Mouse (Mus musculus) heart, adult 18-20 months (tissue): ENCODE results near the gene Abr. TPM values are rescaled to one million over a fixed set of nuclear protein-coding genes. Genes with fewer than 3 reads are reported as not detected.

Experiments
- DNase-seq, 2 experiments: peaks; one replicate each; pipeline ENCODE4 v3.0.0; 2021 to 2022; ENCODE audit warnings: mixed read lengths in 1 of 2
- total RNA-seq, 2 experiments: library from RNA; stranded (reverse); gene quantifications; 2 replicates each; pipeline ENCODE4 v1.2.3; 2021

Abr gene
- total RNA-seq, 2 experiments from 2014 or later: 24.8 to 29.7 TPM

GRCm38 (mm10) chr11:76569436-76569835, 52.7 kb downstream of the Abr start:
- no peak for DNase-seq

- DNase-seq: no peak
These were observed 56.0 kb downstream of the Abr start for GRCm38 (mm10) chr11:76566081-76566480.

- no peak for DNase-seq
These were observed 59.5 kb downstream of the Abr start for GRCm38 (mm10) chr11:76562584-76562983.

GRCm38 (mm10) chr11:76562165-76562564, 59.9 kb downstream of the Abr start:
- DNase-seq: no peak

- no peak for DNase-seq
These were observed 64.3 kb downstream of the Abr start for GRCm38 (mm10) chr11:76557837-76558236.

- no peak for DNase-seq
These were observed 73.9 kb downstream of the Abr start for GRCm38 (mm10) chr11:76548153-76548721.

- no peak for DNase-seq
These were observed 74.7 kb downstream of the Abr start for GRCm38 (mm10) chr11:76547420-76547819.

GRCm38 (mm10) chr11:76546431-76546830, 75.7 kb downstream of the Abr start:
- DNase-seq: no peak

- DNase-seq: no peak
These were observed 78.8 kb downstream of the Abr start for GRCm38 (mm10) chr11:76543300-76543699.

GRCm38 (mm10) chr11:76540973-76541372, 81.1 kb downstream of the Abr start:
- peak; percentile 40 to 87 for DNase-seq

GRCm38 (mm10) chr11:76537401-76537800, 84.7 kb downstream of the Abr start:
- DNase-seq: no peak

- DNase-seq: no peak
These were observed 85.3 kb downstream of the Abr start for GRCm38 (mm10) chr11:76536576-76537354.

GRCm38 (mm10) chr11:76532001-76532400, 90.1 kb downstream of the Abr start:
- DNase-seq: no peak

- DNase-seq: no peak
These were observed 91.0 kb downstream of the Abr start for GRCm38 (mm10) chr11:76530966-76531678.

GRCm38 (mm10) chr11:76530168-76530935, 91.8 kb downstream of the Abr start:
- DNase-seq: no peak

GRCm38 (mm10) chr11:76529352-76530141, 92.6 kb downstream of the Abr start:
- DNase-seq: peak; percentile 61 to 63

GRCm38 (mm10) chr11:76525646-76526351, 96.3 kb downstream of the Abr start:
- DNase-seq: no peak

GRCm38 (mm10) chr11:76524947-76525346, 97.2 kb downstream of the Abr start:
- DNase-seq: peak; percentile 61 to 83

- no peak for DNase-seq
These were observed 98.8 kb downstream of the Abr start for GRCm38 (mm10) chr11:76523356-76523755.

GRCm38 (mm10) chr11:76520889-76521288, 101.2 kb downstream of the Abr start:
- no peak for DNase-seq

GRCm38 (mm10) chr11:76518613-76519012, 103.5 kb downstream of the Abr start:
- DNase-seq: no peak
